Mouse (Mus musculus) midbrain, embryonic 15.5 days (tissue): ENCODE measurements at regions not wholly inside any gene's neighbourhood (a gene's known extent, or its start where the extent isn't known, plus 50 kb on each side); places are given as distances from the start of the nearest gene placed in this dataset.

Source experiments
- ATAC-seq: fragments of 200-750 bp; cut with Nextera tagmentation; replicated peaks from 2 replicates; pipeline ENCODE4 v1.8.0; 2017; ENCODE audit warnings: moderate TSS enrichment
- H3K27ac ChIP-seq: fragments of 300-500 bp; sonication (generic); 2 replicates; pipeline ENCODE4 v1.5.1; 2015; ENCODE audit warnings: mild to moderate bottlenecking, inconsistent platforms
- H3K27me3 ChIP-seq: fragments of 300-500 bp; sonication (generic); replicated peaks from 2 replicates; pipeline ENCODE4 v1.6.1; 2015; ENCODE audit warnings: inconsistent platforms
- H3K36me3 ChIP-seq: fragments of 300-500 bp; sonication (generic); replicated peaks from 2 replicates; pipeline ENCODE4 v1.6.1; 2015; ENCODE audit warnings: inconsistent platforms
- H3K4me1 ChIP-seq: fragments of 300-500 bp; sonication (generic); 2 replicates; pipeline ENCODE4 v1.6.1; 2015; ENCODE audit warnings: inconsistent platforms
- H3K4me2 ChIP-seq: fragments of 300-500 bp; sonication (generic); 2 replicates; pipeline ENCODE4 v1.6.1; 2015; ENCODE audit warnings: inconsistent platforms, mild to moderate bottlenecking, moderate library complexity
- H3K4me3 ChIP-seq: fragments of 300-500 bp; sonication (generic); 2 replicates; pipeline ENCODE4 v1.5.1; 2015; ENCODE audit warnings: mild to moderate bottlenecking, inconsistent platforms
- H3K9ac ChIP-seq: fragments of 300-500 bp; sonication (generic); 2 replicates; pipeline ENCODE4 v1.6.1; 2015; ENCODE audit warnings: mild to moderate bottlenecking, inconsistent platforms
- H3K9me3 ChIP-seq: fragments of 300-500 bp; sonication (generic); 2 replicates; pipeline ENCODE4 v1.6.1; 2016; ENCODE audit warnings: inconsistent platforms
- WGBS: fragments of 180-500 bp; shearing (Covaris S2); methylation state at CpG from one replicate; pipeline ENCODE4 v1.1.7; 2015; ENCODE audit warnings: mixed read lengths; 5-methylcytosine and 5-hydroxymethylcytosine counted together

- Histone ChIP-seq H3K9ac (no peak overlapping the region), H3K4me3 (no peak overlapping the region), H3K36me3 (no peaks in the 10 kb centered on the region), H3K27me3 (no peaks in the 10 kb centered on the region), H3K4me2 (no peak overlapping the region), H3K9me3 (no peaks in the 10 kb centered on the region), H3K27ac (no peak overlapping the region), H3K4me1 (no peaks in the 10 kb centered on the region)
- 79% methylated on average over 1 of the region's 1 CpGs for WGBS
- ATAC-seq = no peak
Observed at GRCm38 (mm10) chr1:164620129-164620528, 162.0 kb upstream of the Atp1b1 start.

GRCm38 (mm10) chr1:164617871-164618270 lies 159.7 kb upstream of the Atp1b1 start:
- no peaks in the 10 kb centered on the region for H3K9me3 ChIP-seq
- ATAC-seq = no peak
- no peak overlapping the region for H3K4me3 ChIP-seq
- no peaks in the 10 kb centered on the region for H3K4me1 ChIP-seq
- H3K27me3 ChIP-seq = no peaks in the 10 kb centered on the region
- H3K27ac ChIP-seq = no peak overlapping the region
- H3K9ac ChIP-seq = no peak overlapping the region
- H3K4me2 ChIP-seq = no peak overlapping the region
- H3K36me3 ChIP-seq = no peaks in the 10 kb centered on the region

- H3K9me3 ChIP-seq = no peaks in the 10 kb centered on the region
- H3K4me3 ChIP-seq = no peak overlapping the region
- 32% methylated on average over 5 of the region's 5 CpGs for WGBS
- H3K9ac ChIP-seq = no peak overlapping the region
- peaks cover 5% of the 10 kb centered on the region; the same call in 1 of the 2 replicates for H3K4me1 ChIP-seq
- H3K27ac ChIP-seq = no peak overlapping the region
- H3K4me2 ChIP-seq = no peak overlapping the region
- H3K27me3 ChIP-seq = no peaks in the 10 kb centered on the region
- H3K36me3 ChIP-seq = no peaks in the 10 kb centered on the region
- no peak for ATAC-seq
Observed at GRCm38 (mm10) chr1:164607061-164607460, 148.9 kb upstream of the Atp1b1 start.

GRCm38 (mm10) chr1:164606141-164606754 lies 148.1 kb upstream of the Atp1b1 start:
- Histone ChIP-seq H3K4me3 (no peak overlapping the region), H3K4me1 (peaks cover 5% of the 10 kb centered on the region; the same call in 1 of the 2 replicates), H3K4me2 (no peak overlapping the region), H3K27ac (peak overlapping the region; percentile 40), H3K9me3 (no peaks in the 10 kb centered on the region), H3K36me3 (no peaks in the 10 kb centered on the region), H3K27me3 (no peaks in the 10 kb centered on the region), H3K9ac (no peak overlapping the region)
- WGBS = 28% methylated on average over 8 of the region's 8 CpGs
- peak; percentile 65; the same call in 1 of the 2 replicates for ATAC-seq

- no peak for ATAC-seq
- Histone ChIP-seq H3K9me3 (no peaks in the 10 kb centered on the region), H3K4me3 (no peak overlapping the region), H3K27me3 (no peaks in the 10 kb centered on the region), H3K36me3 (no peaks in the 10 kb centered on the region), H3K4me2 (no peak overlapping the region), H3K9ac (no peak overlapping the region), H3K27ac (no peak overlapping the region), H3K4me1 (peaks cover 5% of the 10 kb centered on the region; the same call in 1 of the 2 replicates)
- WGBS = 77% methylated on average over 3 of the region's 3 CpGs
Observed at GRCm38 (mm10) chr1:164603433-164603832, 145.3 kb upstream of the Atp1b1 start.

GRCm38 (mm10) chr1:164602568-164602967 lies 144.4 kb upstream of the Atp1b1 start:
- Histone ChIP-seq H3K4me1 (peaks cover 5% of the 10 kb centered on the region; the same call in 1 of the 2 replicates), H3K27me3 (no peaks in the 10 kb centered on the region), H3K9me3 (no peaks in the 10 kb centered on the region), H3K9ac (no peak overlapping the region), H3K4me3 (no peak overlapping the region), H3K27ac (no peak overlapping the region), H3K4me2 (no peak overlapping the region), H3K36me3 (no peaks in the 10 kb centered on the region)
- ATAC-seq = no peak
- 95% methylated on average over 5 of the region's 5 CpGs for WGBS

GRCm38 (mm10) chr1:164590205-164590613 lies 132.1 kb upstream of the Atp1b1 start:
- Histone ChIP-seq H3K27ac (no peak overlapping the region), H3K9ac (no peak overlapping the region), H3K4me2 (no peak overlapping the region), H3K4me3 (no peak overlapping the region), H3K4me1 (no peaks in the 10 kb centered on the region), H3K27me3 (no peaks in the 10 kb centered on the region), H3K36me3 (no peaks in the 10 kb centered on the region), H3K9me3 (no peaks in the 10 kb centered on the region)
- WGBS = 91% methylated on average over 3 of the region's 3 CpGs
- ATAC-seq = no peak

GRCm38 (mm10) chr1:164586066-164586989 lies 128.2 kb upstream of the Atp1b1 start:
- no peak overlapping the region for H3K27ac ChIP-seq
- no peaks in the 10 kb centered on the region for H3K27me3 ChIP-seq
- H3K4me3 ChIP-seq = no peak overlapping the region
- 51% methylated on average over 11 of the region's 11 CpGs for WGBS
- H3K4me1 ChIP-seq = no peaks in the 10 kb centered on the region
- H3K9me3 ChIP-seq = no peaks in the 10 kb centered on the region
- ATAC-seq = no peak
- H3K9ac ChIP-seq = no peak overlapping the region
- H3K4me2 ChIP-seq = no peak overlapping the region
- no peaks in the 10 kb centered on the region for H3K36me3 ChIP-seq

- H3K27ac ChIP-seq = peak overlapping the region; percentile 31
- peaks cover 8% of the 10 kb centered on the region for H3K4me1 ChIP-seq
- peak; percentile 48 for ATAC-seq
- H3K9ac ChIP-seq = no peak overlapping the region
- no peaks in the 10 kb centered on the region for H3K9me3 ChIP-seq
- H3K27me3 ChIP-seq = no peaks in the 10 kb centered on the region
- H3K36me3 ChIP-seq = no peaks in the 10 kb centered on the region
- 19% methylated on average over 14 of the region's 14 CpGs for WGBS
- no peak overlapping the region; the same call in 1 of the 2 replicates for H3K4me2 ChIP-seq
- no peak overlapping the region for H3K4me3 ChIP-seq
Observed at GRCm38 (mm10) chr1:164576856-164577489, 118.8 kb upstream of the Atp1b1 start.

GRCm38 (mm10) chr1:164573639-164574038 lies 115.5 kb upstream of the Atp1b1 start:
- Histone ChIP-seq H3K9ac (no peak overlapping the region), H3K4me3 (no peak overlapping the region), H3K27me3 (no peaks in the 10 kb centered on the region), H3K9me3 (no peaks in the 10 kb centered on the region), H3K4me1 (peaks cover 8% of the 10 kb centered on the region), H3K27ac (no peak overlapping the region), H3K36me3 (no peaks in the 10 kb centered on the region), H3K4me2 (no peak overlapping the region)
- ATAC-seq = no peak
- 84% methylated on average over 5 of the region's 5 CpGs for WGBS

- H3K36me3 ChIP-seq = no peaks in the 10 kb centered on the region
- no peak overlapping the region for H3K4me3 ChIP-seq
- peaks cover 6% of the 10 kb centered on the region for H3K4me1 ChIP-seq
- 63% methylated on average over 4 of the region's 4 CpGs for WGBS
- H3K27ac ChIP-seq = no peak overlapping the region
- H3K27me3 ChIP-seq = no peaks in the 10 kb centered on the region
- no peak overlapping the region for H3K4me2 ChIP-seq
- ATAC-seq = no peak
- no peak overlapping the region for H3K9ac ChIP-seq
- no peaks in the 10 kb centered on the region for H3K9me3 ChIP-seq
Observed at GRCm38 (mm10) chr1:164572183-164572582, 114.0 kb upstream of the Atp1b1 start.

GRCm38 (mm10) chr1:164571496-164572078 lies 113.4 kb upstream of the Atp1b1 start:
- WGBS = 93% methylated on average over 5 of the region's 5 CpGs
- no peak for ATAC-seq
- no peak overlapping the region for H3K9ac ChIP-seq

More at GRCm38 (mm10) chr1:164571496-164572078, 113.4 kb upstream of the Atp1b1 start:
- H3K4me2 ChIP-seq = no peak overlapping the region
- peaks cover under 1% of the 10 kb centered on the region; the same call in 1 of the 2 replicates for H3K4me1 ChIP-seq
- no peaks in the 10 kb centered on the region for H3K27me3 ChIP-seq
- H3K36me3 ChIP-seq = no peaks in the 10 kb centered on the region
- no peak overlapping the region for H3K4me3 ChIP-seq
- no peak overlapping the region for H3K27ac ChIP-seq
- no peaks in the 10 kb centered on the region for H3K9me3 ChIP-seq
